ENCODE assay signal across 8 mouse cellular contexts in genomic region chr7:27507711-27508647, GRCm38 (mm10). TPM values are rescaled to one million over a fixed set of nuclear protein-coding genes. Genes with fewer than 3 reads are reported as not detected.
DNase-seq lines count a peak whose midpoint lies in the region; ATAC-seq lines count a peak whose summit lies in the region.

No protein-coding gene starts in this region.

- no peaks in the 10 kb centered on the region for H3K27me3 ChIP-seq in hindbrain, embryonic 12.5 days

- DNase-seq in NIH3T3 (ENCODE audit: low read depth): peak; percentile 99
- DNase-seq in cerebellum, postnatal 10 days: peak; percentile 98
- DNase-seq in frontal cortex, postnatal 10 days (ENCODE audit: low spot score in 2 of 2): peak; percentile 90 to 93
- peak; percentile 86 to 91 for DNase-seq in layer of hippocampus, postnatal 14 days (ENCODE audit: low spot score in 2 of 2)
- peak; percentile 99 for DNase-seq in lung, postnatal 14 days
- peak; percentile 89 for DNase-seq in retina, adult 2 months (ENCODE audit: low read depth, low spot score)
- DNase-seq in thymus, postnatal 36 days: peak; percentile 96 to 98

- peak overlapping the region; percentile 94 for H3K27ac ChIP-seq in hindbrain, embryonic 12.5 days

- H3K36me3 ChIP-seq in hindbrain, embryonic 12.5 days: no peaks in the 10 kb centered on the region

- under 1% methylated on average over 54 of the region's 54 CpGs for WGBS in hindbrain, embryonic 12.5 days

- peaks cover 9% of the 10 kb centered on the region for H3K4me1 ChIP-seq in hindbrain, embryonic 12.5 days

- peak overlapping the region; percentile 50 for H3K4me3 ChIP-seq in hindbrain, embryonic 12.5 days

- ATAC-seq in hindbrain, embryonic 12.5 days (ENCODE audit: low FRiP score): peak; percentile 92

- H3K4me2 ChIP-seq in hindbrain, embryonic 12.5 days (replicated peaks): peak overlapping the region; percentile 58

- H3K9me3 ChIP-seq in hindbrain, embryonic 12.5 days (replicated peaks): no peaks in the 10 kb centered on the region

- peak overlapping the region; percentile 70 for H3K9ac ChIP-seq in hindbrain, embryonic 12.5 days

RNA-seq across cellular contexts. Expression of gene Prx, which starts 8.9 kb away (rescaled TPM):
- polyA plus RNA-seq in hindbrain, embryonic 12.5 days (2016; fragmentation: Nextera tagmentation; extraction: Ambion mirVana): 2.5 and 3.5 TPM in 2 replicates
- under 1 TPM; 0.65 to 0.98 TPM for total RNA-seq in layer of hippocampus, postnatal 14 days (2021)

RNA-seq across cellular contexts. Expression of gene Hipk4, which starts 15.1 kb away (rescaled TPM):
- polyA plus RNA-seq in hindbrain, embryonic 12.5 days (2016; fragmentation: Nextera tagmentation; extraction: Ambion mirVana): 0.36 and 0.66 TPM in 2 replicates
- total RNA-seq in layer of hippocampus, postnatal 14 days (2021): under 1 TPM in 1 of 2 experiments, not detected in 1; 0.35 TPM

RNA-seq across cellular contexts. Expression of gene Sertad1, which starts 21.3 kb away (rescaled TPM):
- 17.5 TPM in 2 replicates for polyA plus RNA-seq in hindbrain, embryonic 12.5 days (2016; fragmentation: Nextera tagmentation; extraction: Ambion mirVana)
- 1 to 10 TPM; 6.1 to 6.9 TPM for total RNA-seq in layer of hippocampus, postnatal 14 days (2021)

RNA-seq across cellular contexts. Expression of gene Sertad3, which starts 34.4 kb away (rescaled TPM):
- polyA plus RNA-seq in hindbrain, embryonic 12.5 days (2016; fragmentation: Nextera tagmentation; extraction: Ambion mirVana): 20.8 and 22.3 TPM in 2 replicates
- 1 to 10 TPM; 3.7 to 4.4 TPM for total RNA-seq in layer of hippocampus, postnatal 14 days (2021)

RNA-seq across cellular contexts. Expression of gene Pld3, which starts 45.0 kb away (rescaled TPM):
- 93.9 and 104 TPM in 2 replicates for polyA plus RNA-seq in hindbrain, embryonic 12.5 days (2016; fragmentation: Nextera tagmentation; extraction: Ambion mirVana)
- total RNA-seq in layer of hippocampus, postnatal 14 days (2021): 100 to 1,000 TPM; 585 to 592 TPM

Comparison
In these comparisons a context has a peak if more than half of its experiments do, and no peak if none do; other contexts are left out.
1. Peak in every context shown above with its lines: DNase-seq, ATAC-seq, H3K4me3 ChIP-seq and H3K27ac ChIP-seq.